Mouse (Mus musculus): ENCODE results near the gene Hspe1. TPM values are rescaled to one million over a fixed set of nuclear protein-coding genes. Genes with fewer than 3 reads are reported as not detected.
"Not testable (repeated sequence)": the region's sequence is repeated elsewhere in the genome, so short reads cannot be mapped to it uniquely, and the experiment has no call there.

Gene Hspe1
- polyA plus RNA-seq, 1 experiment from 2014 or later: 435 TPM

- H3K4me3 ChIP-seq (ENCODE audit: low read depth, low read length): no peak overlapping the region
- no peaks in the 10 kb centered on the region for H3K9me3 ChIP-seq (ENCODE audit: low read depth, low read length)
- no peak for DNase-seq
- no peak overlapping the region for H3K4me2 ChIP-seq
- no peak overlapping the region for H3K9ac ChIP-seq
- TF ChIP-seq CTCF (IDR thresholded peaks at IDR 0.05; ENCODE audit: low read depth): no peak
- H3K27me3 ChIP-seq (ENCODE audit: insufficient read depth, low read length): no peaks in the 10 kb centered on the region
- H3K27ac ChIP-seq (ENCODE audit: low read depth): no peak overlapping the region
- no peaks in the 10 kb centered on the region for H3K36me3 ChIP-seq (ENCODE audit: insufficient read depth)
- WGBS: 80% methylated on average over 9 of the region's 9 CpGs
- ATAC-seq (ENCODE audit: insufficient read depth): no peak
- no peaks in the 10 kb centered on the region for H3K4me1 ChIP-seq (ENCODE audit: insufficient read depth)
These were observed 19.1 kb downstream of the Hspe1 start for GRCm38 (mm10) chr1:55106919-55107585.

GRCm38 (mm10) chr1:55107644-55108043 lies 19.7 kb downstream of the Hspe1 start:
- Histone ChIP-seq H3K9me3 (ENCODE audit: low read depth, low read length) (no peaks in the 10 kb centered on the region), H3K4me1 (ENCODE audit: insufficient read depth) (no peaks in the 10 kb centered on the region)
- WGBS: 74% methylated on average over 1 of the region's 1 CpGs

GRCm38 (mm10) chr1:55108473-55108872 lies 20.5 kb downstream of the Hspe1 start:
- Histone ChIP-seq H3K4me1 (ENCODE audit: insufficient read depth) (no peaks in the 10 kb centered on the region), H3K4me2 (no peak overlapping the region), H3K4me3 (ENCODE audit: low read depth, low read length) (no peak overlapping the region), H3K9ac (no peak overlapping the region), H3K27ac (ENCODE audit: low read depth) (no peak overlapping the region), H3K36me3 (ENCODE audit: insufficient read depth) (no peaks in the 10 kb centered on the region), H3K9me3 (ENCODE audit: low read depth, low read length) (no peaks in the 10 kb centered on the region), H3K27me3 (ENCODE audit: insufficient read depth, low read length) (no peaks in the 10 kb centered on the region)
- WGBS: 58% methylated on average over 2 of the region's 2 CpGs
- TF ChIP-seq CTCF (IDR thresholded peaks at IDR 0.05; ENCODE audit: low read depth): no peak
- DNase-seq: no peak
- no peak for ATAC-seq (ENCODE audit: insufficient read depth)

More at GRCm38 (mm10) chr1:55107644-55108043, 19.7 kb downstream of the Hspe1 start:
- DNase-seq (no peak), ATAC-seq (ENCODE audit: insufficient read depth) (no peak)
- Histone ChIP-seq H3K4me3 (ENCODE audit: low read depth, low read length) (no peak overlapping the region), H3K27ac (ENCODE audit: low read depth) (no peak overlapping the region), H3K9ac (no peak overlapping the region), H3K4me2 (no peak overlapping the region), H3K27me3 (ENCODE audit: insufficient read depth, low read length) (no peaks in the 10 kb centered on the region), H3K36me3 (ENCODE audit: insufficient read depth) (no peaks in the 10 kb centered on the region)
- no peak for TF ChIP-seq CTCF (IDR thresholded peaks at IDR 0.05; ENCODE audit: low read depth)

- Histone ChIP-seq H3K4me1 (ENCODE audit: insufficient read depth) (no peaks in the 10 kb centered on the region), H3K4me2 (no peak overlapping the region), H3K9me3 (ENCODE audit: low read depth, low read length) (no peaks in the 10 kb centered on the region), H3K36me3 (ENCODE audit: insufficient read depth) (no peaks in the 10 kb centered on the region), H3K27ac (ENCODE audit: low read depth) (no peak overlapping the region), H3K9ac (no peak overlapping the region), H3K4me3 (ENCODE audit: low read depth, low read length) (no peak overlapping the region), H3K27me3 (ENCODE audit: insufficient read depth, low read length) (no peaks in the 10 kb centered on the region)
- TF ChIP-seq CTCF (IDR thresholded peaks at IDR 0.05; ENCODE audit: low read depth): no peak
- DNase-seq (no peak), ATAC-seq (ENCODE audit: insufficient read depth) (no peak)
- 87% methylated on average over 4 of the region's 4 CpGs for WGBS
These were observed 21.3 kb downstream of the Hspe1 start for GRCm38 (mm10) chr1:55109066-55109766.

- TF ChIP-seq CTCF (IDR thresholded peaks at IDR 0.05; ENCODE audit: low read depth): no peak
- Histone ChIP-seq H3K27me3 (ENCODE audit: insufficient read depth, low read length) (no peaks in the 10 kb centered on the region), H3K9me3 (ENCODE audit: low read depth, low read length) (no peaks in the 10 kb centered on the region), H3K4me2 (no peak overlapping the region), H3K27ac (ENCODE audit: low read depth) (no peak overlapping the region), H3K36me3 (ENCODE audit: insufficient read depth) (no peaks in the 10 kb centered on the region), H3K9ac (no peak overlapping the region), H3K4me1 (ENCODE audit: insufficient read depth) (no peaks in the 10 kb centered on the region), H3K4me3 (ENCODE audit: low read depth, low read length) (no peak overlapping the region)
- ATAC-seq (ENCODE audit: insufficient read depth) (no peak), DNase-seq (no peak)
- WGBS: 82% methylated on average over 5 of the region's 5 CpGs
These were observed 35.1 kb downstream of the Hspe1 start for GRCm38 (mm10) chr1:55123046-55123445.

GRCm38 (mm10) chr1:55123561-55123960 lies 35.6 kb downstream of the Hspe1 start:
- Histone ChIP-seq H3K9ac (no peak overlapping the region), H3K36me3 (ENCODE audit: insufficient read depth) (no peaks in the 10 kb centered on the region), H3K27ac (ENCODE audit: low read depth) (no peak overlapping the region), H3K4me1 (ENCODE audit: insufficient read depth) (no peaks in the 10 kb centered on the region), H3K4me2 (no peak overlapping the region), H3K9me3 (ENCODE audit: low read depth, low read length) (no peaks in the 10 kb centered on the region), H3K27me3 (ENCODE audit: insufficient read depth, low read length) (no peaks in the 10 kb centered on the region), H3K4me3 (ENCODE audit: low read depth, low read length) (no peak overlapping the region)
- TF ChIP-seq CTCF (IDR thresholded peaks at IDR 0.05; ENCODE audit: low read depth): no peak
- WGBS: 82% methylated on average over 2 of the region's 2 CpGs
- no peak for ATAC-seq (ENCODE audit: insufficient read depth)
- no peak for DNase-seq

GRCm38 (mm10) chr1:55124136-55124535 lies 36.2 kb downstream of the Hspe1 start:
- H3K9me3 ChIP-seq (ENCODE audit: low read depth, low read length); H3K27me3 ChIP-seq (ENCODE audit: insufficient read depth, low read length); H3K4me3 ChIP-seq (ENCODE audit: low read depth, low read length); H3K36me3 ChIP-seq (ENCODE audit: insufficient read depth); H3K9ac ChIP-seq; H3K27ac ChIP-seq (ENCODE audit: low read depth); H3K4me1 ChIP-seq (ENCODE audit: insufficient read depth); H3K4me2 ChIP-seq; ATAC-seq (ENCODE audit: insufficient read depth); DNase-seq: not testable (repeated sequence)
- WGBS: 91% methylated on average over 2 of the region's 2 CpGs

Measured in lung, embryonic 14.5 days (tissue).